Mouse (Mus musculus): ENCODE data around the gene 5830473C10Rik.
"Not testable (repeated sequence)": the region's sequence is repeated elsewhere in the genome, so short reads cannot be mapped to it uniquely, and the experiment has no call there.

Gene 5830473C10Rik

DNA sequence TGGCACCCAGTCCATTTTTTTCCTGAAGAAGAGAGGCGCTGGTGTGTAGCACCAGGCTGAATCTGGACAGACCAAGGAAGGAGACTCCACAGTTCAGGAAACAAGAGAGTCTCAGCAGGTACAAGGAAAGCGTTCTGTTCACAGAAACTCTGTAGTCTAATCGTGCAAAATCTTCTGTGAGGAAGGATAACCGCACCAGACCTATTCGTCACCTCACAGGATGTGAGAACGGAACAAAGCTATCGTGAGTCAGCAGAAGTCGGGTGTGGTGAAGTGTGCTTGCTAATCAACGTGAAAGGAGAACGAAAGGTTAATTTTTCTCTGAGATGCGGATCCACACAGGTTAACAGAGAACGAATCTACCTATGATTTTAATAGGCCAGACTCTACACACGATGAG, 34.0 kb downstream of the 5830473C10Rik start:
- DNase-seq (ENCODE audit: low spot score in 2 of 2) = no peak

DNA sequence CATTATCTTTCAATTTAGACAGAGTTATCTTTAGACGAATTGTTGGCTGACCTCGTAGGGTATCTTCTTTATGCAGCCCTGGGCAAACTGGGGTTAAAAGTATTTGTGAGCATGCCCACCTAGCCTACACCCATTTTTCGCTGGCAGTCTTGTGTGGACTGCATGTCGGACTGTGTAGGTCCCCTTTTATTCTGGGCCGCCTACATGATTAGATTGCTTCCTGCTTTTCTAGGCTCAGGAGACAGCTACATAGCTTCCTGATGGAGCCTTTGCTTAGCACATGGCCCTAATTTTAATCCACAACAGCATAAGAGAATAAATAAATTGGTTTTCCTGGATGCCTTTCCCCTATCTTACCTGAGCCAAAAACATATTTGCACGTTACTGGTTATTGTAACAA, 35.2 kb downstream of the 5830473C10Rik start:
- no peak for DNase-seq (ENCODE audit: low spot score in 2 of 2)

GRCm38 (mm10) chr5:90601469-90601868, 40.6 kb downstream of the 5830473C10Rik start:
- DNase-seq (ENCODE audit: low spot score in 2 of 2) = peak in 1 of 2 experiments; percentile 35

- DNase-seq (ENCODE audit: low spot score in 2 of 2) = no peak
Measured at GRCm38 (mm10) chr5:90603407-90603923, 42.6 kb downstream of the 5830473C10Rik start.

- DNase-seq (ENCODE audit: low spot score in 2 of 2) = no peak
Measured at GRCm38 (mm10) chr5:90608906-90609305, 48.0 kb downstream of the 5830473C10Rik start.

DNA sequence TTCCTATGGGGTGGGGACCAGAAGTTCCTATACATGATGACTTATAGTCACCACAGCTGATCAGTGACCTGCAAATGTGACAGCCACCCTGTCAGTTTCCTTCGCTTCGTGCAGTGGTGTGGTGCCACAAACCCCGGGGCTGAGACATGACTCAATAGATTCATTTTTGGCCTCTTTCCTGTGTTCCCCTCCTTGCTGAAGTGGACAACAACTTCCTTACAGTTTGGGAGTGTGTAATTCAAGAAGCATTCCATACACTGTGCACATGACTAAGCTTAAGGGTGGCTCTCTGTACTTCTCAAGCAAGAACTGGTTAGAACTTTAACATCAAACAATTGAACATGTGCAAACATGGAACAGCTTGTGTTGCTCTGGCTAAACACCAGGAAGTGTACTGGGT, 50.5 kb downstream of the 5830473C10Rik start:
- no peak for DNase-seq (ENCODE audit: low spot score in 2 of 2)

- DNase-seq (ENCODE audit: low spot score in 2 of 2) = no peak
Measured at GRCm38 (mm10) chr5:90611996-90612611, 51.2 kb downstream of the 5830473C10Rik start.

GRCm38 (mm10) chr5:90612751-90613150, 51.8 kb downstream of the 5830473C10Rik start:
- not testable (repeated sequence) for DNase-seq (ENCODE audit: low spot score in 2 of 2)

DNA sequence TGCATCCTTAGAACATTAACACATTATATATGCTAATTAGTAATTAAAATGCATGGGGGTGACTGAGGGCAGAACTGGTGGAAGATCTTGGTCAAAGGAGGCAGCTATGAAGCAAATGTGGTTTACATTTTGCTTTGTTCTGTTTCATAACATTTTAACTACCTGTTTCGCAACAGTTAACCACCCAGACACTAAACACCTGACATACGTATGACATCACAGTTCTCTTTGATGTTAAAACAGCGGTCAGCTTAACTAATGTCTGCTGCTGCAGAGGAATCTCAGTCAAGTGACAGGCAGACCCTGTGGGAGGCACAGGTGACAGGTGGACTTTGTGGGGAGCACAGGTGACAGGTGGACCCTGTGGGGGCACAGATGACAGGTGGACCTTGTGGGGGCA, 57.0 kb downstream of the 5830473C10Rik start:
- no peak for DNase-seq (ENCODE audit: low spot score in 2 of 2)

GRCm38 (mm10) chr5:90621316-90621715, 60.4 kb downstream of the 5830473C10Rik start:
- DNase-seq (ENCODE audit: low spot score in 2 of 2) = no peak

GRCm38 (mm10) chr5:90621726-90622125, 60.8 kb downstream of the 5830473C10Rik start:
- DNase-seq (ENCODE audit: low spot score in 2 of 2) = no peak

- DNase-seq (ENCODE audit: low spot score in 2 of 2) = no peak
Measured at GRCm38 (mm10) chr5:90623209-90623608, 62.3 kb downstream of the 5830473C10Rik start.

DNA sequence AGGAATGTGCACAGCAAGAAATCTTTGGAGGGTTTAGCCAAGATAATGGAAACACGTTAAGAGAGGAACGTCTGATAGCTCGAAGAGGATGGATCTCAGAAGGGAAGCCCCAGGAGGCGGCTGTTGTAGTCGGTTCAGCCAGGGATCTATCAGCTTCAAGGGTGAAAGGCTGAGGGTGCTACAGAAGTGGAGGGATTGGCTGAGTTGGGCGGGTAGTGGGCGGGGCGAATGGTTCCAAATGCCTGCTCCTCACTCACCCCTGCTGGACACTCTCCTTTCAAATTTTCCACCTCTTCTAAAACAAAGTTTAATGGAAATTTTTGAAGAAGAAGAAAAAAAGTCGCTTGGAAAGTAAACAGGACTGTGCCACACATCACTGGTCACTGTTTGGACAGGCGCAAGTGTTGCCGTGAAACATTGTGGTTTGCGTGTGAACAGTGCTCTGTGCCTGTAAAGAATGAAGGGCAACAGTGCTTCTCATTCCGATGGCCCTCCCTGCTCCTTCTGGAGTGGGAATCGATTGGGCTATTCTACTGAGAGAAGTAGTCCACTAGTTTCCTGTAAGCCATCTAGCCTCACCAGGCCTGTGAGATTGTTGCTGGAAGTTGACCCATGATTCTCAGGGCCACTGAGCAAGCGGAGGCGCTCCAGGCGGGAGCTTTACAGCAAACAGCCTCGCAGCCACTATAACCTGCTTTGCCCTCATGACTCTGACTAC, 64.0 kb downstream of the 5830473C10Rik start:
- no peak for DNase-seq (ENCODE audit: low spot score in 2 of 2)

- no peak for DNase-seq (ENCODE audit: low spot score in 2 of 2)
Measured at GRCm38 (mm10) chr5:90627423-90627822, 66.5 kb downstream of the 5830473C10Rik start.

DNA sequence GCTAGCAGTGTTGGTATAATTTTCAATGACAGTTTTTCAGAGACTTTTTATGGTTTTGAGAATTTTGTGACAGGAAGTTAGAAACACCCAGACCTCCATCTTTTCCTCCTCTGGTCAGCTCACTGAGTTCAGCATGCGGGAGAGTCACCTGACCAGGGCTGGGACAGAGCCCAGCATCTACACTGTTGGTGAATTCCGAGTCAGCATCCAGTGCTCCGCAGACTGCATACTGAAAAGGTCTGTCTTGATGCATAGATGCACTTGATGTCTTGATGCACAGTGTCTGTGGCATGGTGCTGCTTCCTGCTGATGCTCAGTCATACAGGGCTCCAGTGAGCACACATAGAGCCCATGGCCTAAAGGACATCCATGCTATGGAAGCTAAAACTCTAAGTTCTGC, 67.1 kb downstream of the 5830473C10Rik start:
- no peak for DNase-seq (ENCODE audit: low spot score in 2 of 2)

DNA sequence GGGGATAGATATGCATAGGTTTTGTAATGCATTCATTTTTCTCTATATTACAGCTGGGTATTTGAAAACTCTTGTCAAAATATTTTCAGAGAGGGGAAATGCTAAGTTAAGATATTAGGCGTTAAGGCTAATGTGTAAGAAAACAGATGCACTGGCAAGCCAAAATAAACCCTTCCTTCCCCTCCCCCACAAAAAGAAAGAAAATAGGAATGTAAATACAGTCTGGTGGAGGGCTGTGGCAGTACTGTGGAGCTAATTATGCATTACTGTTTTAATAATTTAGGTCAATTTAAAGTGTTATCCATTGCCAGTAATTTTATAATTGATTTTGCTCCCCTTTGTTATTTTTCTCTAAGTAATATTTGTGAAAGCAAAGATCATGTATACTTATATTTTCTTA, 67.6 kb downstream of the 5830473C10Rik start:
- DNase-seq (ENCODE audit: low spot score in 2 of 2) = no peak

DNA sequence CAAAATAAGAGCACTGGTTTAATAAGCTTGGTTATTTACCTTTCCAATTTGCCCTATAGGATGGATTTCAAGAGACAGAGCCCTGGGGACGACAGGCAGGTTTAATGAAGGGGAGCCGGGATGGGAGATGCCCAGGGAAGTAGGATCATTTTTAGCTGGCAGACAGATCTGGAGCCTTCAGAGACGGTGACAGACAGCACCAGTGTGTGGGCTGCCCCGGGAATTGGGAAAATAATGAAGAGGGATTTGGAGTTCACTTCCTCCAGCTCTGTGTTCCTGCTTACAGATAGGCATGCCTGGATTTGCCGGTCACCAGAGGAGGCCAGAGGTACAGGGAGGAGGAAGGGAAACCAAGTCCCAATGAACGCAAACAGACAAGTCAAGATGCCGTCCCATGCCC, 74.0 kb downstream of the 5830473C10Rik start:
- DNase-seq (ENCODE audit: low spot score in 2 of 2) = no peak

DNA sequence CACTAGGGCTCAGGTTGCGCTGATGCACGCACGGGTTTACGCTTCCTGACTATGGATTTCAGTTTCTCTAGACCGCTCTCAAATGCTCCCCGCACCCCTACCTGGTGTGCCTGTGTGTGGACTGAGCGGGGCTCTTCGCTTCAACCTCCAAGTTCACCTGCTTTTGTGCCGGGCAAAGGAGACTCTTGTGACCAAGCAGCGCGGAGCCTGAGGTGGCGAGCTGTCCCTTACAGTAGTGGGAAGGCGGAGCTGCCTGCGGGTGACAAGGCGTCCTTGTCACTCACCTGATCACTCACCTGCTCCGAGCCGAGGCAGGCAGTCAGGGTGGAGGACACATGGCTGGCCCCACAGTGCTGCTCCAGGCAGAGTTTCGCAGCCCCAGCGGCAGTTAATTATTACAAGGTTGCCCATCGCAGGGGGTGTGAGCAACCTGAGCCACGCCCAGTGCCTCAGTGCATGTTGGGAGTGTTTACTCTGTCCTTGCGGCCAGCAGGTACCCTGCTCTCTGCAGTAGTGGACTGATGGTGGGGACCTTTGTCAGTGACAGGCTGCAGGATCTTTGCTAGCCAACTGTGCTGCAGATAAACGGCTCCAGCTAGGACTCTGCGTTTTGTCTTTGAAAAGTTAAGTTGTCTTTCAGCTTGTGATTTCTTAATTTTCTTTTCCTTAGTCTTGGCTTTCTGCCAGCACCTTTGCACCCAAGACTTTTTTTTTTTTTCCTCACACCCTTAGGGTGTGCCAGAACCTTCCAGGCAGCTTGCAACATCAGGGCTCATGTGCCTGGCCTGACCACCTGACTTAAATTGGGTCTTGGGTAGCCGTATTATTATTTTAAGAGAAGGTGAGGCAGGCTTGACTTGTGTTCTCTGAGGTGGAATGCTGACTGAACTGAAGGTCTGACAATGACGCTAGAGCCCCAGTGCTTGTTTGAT, 79.6 kb downstream of the 5830473C10Rik start, which contains the start of gene Rassf6:
Gene Rassf6 (minus strand): TSS at position 372 of the 932 bp plus-strand sequence.
- no peak for DNase-seq (ENCODE audit: low spot score in 2 of 2)

GRCm38 (mm10) chr5:90641218-90641610, 80.3 kb downstream of the 5830473C10Rik start:
- no peak for DNase-seq (ENCODE audit: low spot score in 2 of 2)

DNA sequence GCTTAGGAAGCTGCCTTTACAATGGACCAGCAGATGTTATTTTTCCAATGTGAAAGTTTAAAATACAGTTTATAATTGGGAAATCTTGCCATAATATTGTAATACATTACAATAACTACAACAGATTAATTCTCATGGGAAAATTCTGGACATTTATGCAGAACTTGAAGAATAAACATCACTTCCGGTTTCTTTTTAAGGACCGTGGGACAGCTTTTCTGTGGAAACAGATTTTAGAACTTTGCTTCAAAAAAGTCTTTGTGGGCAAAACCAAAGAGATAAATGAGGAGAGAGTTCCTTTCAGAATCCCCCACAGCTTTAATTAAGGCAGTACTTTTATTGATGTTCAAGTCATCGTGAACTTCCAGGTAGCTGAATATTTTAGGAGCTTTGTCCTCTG, 84.7 kb downstream of the 5830473C10Rik start:
- DNase-seq (ENCODE audit: low spot score in 2 of 2) = no peak

- DNase-seq (ENCODE audit: low spot score in 2 of 2) = no peak
Measured at GRCm38 (mm10) chr5:90646398-90646797, 85.5 kb downstream of the 5830473C10Rik start.
